Mouse (Mus musculus) hindbrain, postnatal 0 days (tissue): ENCODE measurements around the gene Calb2. TPM values are rescaled to one million over a fixed set of nuclear protein-coding genes. Genes with fewer than 3 reads are reported as not detected.
A peak's percentile ranks its signal among the peaks of the same experiment; 100 is the strongest.

Source experiments
- ATAC-seq: fragments of 200-750 bp; cut with Nextera tagmentation; 2 replicates; pipeline ENCODE4 v1.8.0; 2017; ENCODE audit warnings: mild to moderate bottlenecking, moderate TSS enrichment, moderate library complexity
- DNase-seq: peaks from one replicate; pipeline ENCODE4 v3.0.0-alpha.2; 2015; ENCODE audit warnings: low spot score
- H3K27ac ChIP-seq: fragments of 300-500 bp; sonication (generic); 2 replicates; pipeline ENCODE4 v1.5.1; 2014; ENCODE audit warnings: mild to moderate bottlenecking
- H3K27me3 ChIP-seq: fragments of 300-500 bp; sonication (generic); 2 replicates; pipeline ENCODE4 v1.6.1; 2014; ENCODE audit warnings: low read length, mixed read lengths; ENCODE audit not compliant: insufficient read depth
- H3K36me3 ChIP-seq: fragments of 300-500 bp; sonication (generic); 2 replicates; pipeline ENCODE4 v1.6.1; 2014; ENCODE audit warnings: low read length, mixed read lengths; ENCODE audit not compliant: insufficient read depth
- H3K4me1 ChIP-seq: fragments of 300-500 bp; sonication (generic); 2 replicates; pipeline ENCODE4 v1.6.1; 2014; ENCODE audit warnings: antibody characterized with exemption, low read length, mixed read lengths; ENCODE audit not compliant: insufficient read depth
- H3K4me2 ChIP-seq: fragments of 300-500 bp; sonication (generic); 2 replicates; pipeline ENCODE4 v1.6.1; 2014; ENCODE audit warnings: low read depth, mild to moderate bottlenecking, low read length, moderate library complexity, mixed read lengths
- H3K4me3 ChIP-seq: fragments of 300-500 bp; sonication (generic); 2 replicates; pipeline ENCODE4 v1.5.1; 2014; ENCODE audit warnings: low read length
- H3K9ac ChIP-seq: fragments of 300-500 bp; sonication (generic); replicated peaks from 2 replicates; pipeline ENCODE4 v1.6.1; 2014; ENCODE audit warnings: mild to moderate bottlenecking, low read length, moderate library complexity, mixed read lengths
- H3K9me3 ChIP-seq: fragments of 300-500 bp; sonication (generic); 2 replicates; pipeline ENCODE4 v1.6.1; 2016; ENCODE audit warnings: low read length, mixed read lengths
- CTCF ChIP-seq: IDR thresholded peaks from 2 replicates; pipeline ENCODE4 v1.5.1; 2016; ENCODE audit warnings: antibody characterized with exemption, control low read depth, low read depth
- WGBS: fragments of 180-500 bp; shearing (Covaris S2); extraction: QIAGEN DNeasy Blood & Tissue Kit; methylation state at CpG from one replicate; pipeline ENCODE4 v1.1.7; 2014; 5-methylcytosine and 5-hydroxymethylcytosine counted together
- polyA plus RNA-seq: library from polyadenylated mRNA; unstranded; fragments of >200 nt; fragmentation: Nextera tagmentation; extraction: Ambion mirVana; gene quantifications from 2 replicates; pipeline ENCODE4 v1.2.1, GENCODE M21; 2015
- total RNA-seq: library from RNA; depleted of rRNA; stranded (reverse); fragments of >200 nt; gene quantifications from 2 replicates; pipeline ENCODE4 v1.2.3, GENCODE M21; 2014; rRNA removed

Calb2 gene
- total RNA-seq = 50.8 and 66.2 TPM in 2 replicates
- 166 and 168 TPM in 2 replicates for polyA plus RNA-seq

DNA sequence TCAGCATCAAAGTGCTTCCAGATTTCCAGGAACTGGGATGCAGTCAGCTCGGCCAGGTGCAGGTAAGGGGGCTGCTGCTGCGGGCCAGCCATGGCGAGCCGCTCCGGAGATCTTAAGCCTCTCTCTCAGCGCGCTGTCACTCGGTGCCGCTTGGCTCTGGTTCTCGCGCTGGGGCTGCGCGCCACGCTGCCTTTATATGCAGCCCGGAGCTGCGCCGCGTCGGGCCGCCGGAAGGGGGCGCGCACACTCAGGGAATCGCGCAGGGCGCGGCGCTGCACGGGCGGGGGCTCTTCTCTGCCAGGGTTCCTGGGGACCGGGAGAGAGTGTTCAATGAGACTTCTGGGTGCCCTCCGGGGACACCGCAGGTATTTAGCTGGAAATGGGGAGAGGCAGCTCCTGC, at the start of gene Calb2:
Gene Calb2 (minus strand): TSS at position 165 of the 400 bp plus-strand sequence.
- peak; percentile 70 for TF ChIP-seq CTCF
- no peak within 1 kb of the TSS; the same call in 1 of the 2 replicates for H3K9ac ChIP-seq
- ATAC-seq (peak; percentile 94), DNase-seq (peak; percentile 90)
- no peak within 1 kb of the TSS for H3K27ac ChIP-seq
- H3K27me3 ChIP-seq = no peaks in the 10 kb centered on the region
- 2% methylated on average over 33 of the region's 33 CpGs for WGBS
- H3K36me3 ChIP-seq = no peaks in the 10 kb centered on the region
- no peaks in the 10 kb centered on the region for H3K9me3 ChIP-seq
- H3K4me2 ChIP-seq = peak within 1 kb of the TSS; percentile 59
- no peaks in the 10 kb centered on the region for H3K4me1 ChIP-seq
- H3K4me3 ChIP-seq = peak within 1 kb of the TSS; percentile 30

DNA sequence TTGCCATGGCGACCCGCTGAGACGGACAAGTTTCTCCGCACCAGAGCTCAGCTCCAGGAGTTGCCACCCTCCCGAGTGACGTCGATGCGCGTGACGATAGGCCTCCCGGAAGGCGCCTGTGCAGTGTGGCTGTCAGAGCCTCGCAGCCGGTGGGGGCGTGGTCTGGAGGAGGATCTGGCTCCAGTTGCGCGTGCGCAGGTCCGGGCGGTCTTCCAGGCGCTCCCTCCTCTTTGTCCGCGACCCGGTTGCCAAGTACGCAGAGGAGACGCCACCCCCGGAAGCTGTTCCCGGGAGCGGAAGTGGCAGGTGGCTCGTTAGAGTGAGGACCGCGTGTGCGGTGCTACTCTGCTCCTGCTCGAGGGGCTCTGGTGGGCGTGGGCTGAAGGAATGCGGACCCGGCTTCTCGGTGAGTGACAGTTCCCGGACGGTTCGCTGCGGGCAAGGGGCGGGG, 49.7 kb upstream of the Calb2 start:
- Histone ChIP-seq H3K4me2 (peak overlapping the region; percentile 83), H3K27ac (peak overlapping the region; percentile 74), H3K36me3 (peaks cover 19% of the 10 kb centered on the region), H3K4me3 (peak overlapping the region; percentile 50), H3K9me3 (no peaks in the 10 kb centered on the region), H3K9ac (peak overlapping the region; percentile 44), H3K4me1 (peaks cover 8% of the 10 kb centered on the region), H3K27me3 (no peaks in the 10 kb centered on the region)
- DNase-seq = peak; percentile 100
- no peak for TF ChIP-seq CTCF
- ATAC-seq = peak; percentile 100
- WGBS = under 1% methylated on average over 41 of the region's 43 CpGs

DNA sequence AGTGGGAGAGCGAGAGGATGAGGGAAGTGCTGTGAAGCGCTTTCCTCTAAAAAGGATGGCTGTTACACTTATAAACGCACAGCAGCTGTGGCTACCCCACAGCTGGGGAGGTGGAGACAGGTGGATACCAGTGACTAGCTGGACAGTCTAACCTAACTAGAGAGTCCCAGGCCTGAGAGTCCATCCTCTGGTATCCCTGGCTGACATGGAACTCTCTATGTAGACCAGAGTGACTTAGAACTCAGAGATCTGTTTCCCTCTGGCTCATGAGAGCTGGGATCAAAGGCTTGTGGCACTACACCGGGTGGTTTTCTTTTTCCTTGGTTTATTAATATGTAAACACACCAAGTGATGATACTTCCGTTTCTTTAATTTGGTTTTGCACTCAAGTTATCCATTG, 49.2 kb upstream of the Calb2 start:
- WGBS = 34% methylated on average over 5 of the region's 5 CpGs
- Histone ChIP-seq H3K27me3 (no peaks in the 10 kb centered on the region), H3K4me3 (peak overlapping the region; percentile 50), H3K9me3 (no peaks in the 10 kb centered on the region), H3K36me3 (peaks cover 14% of the 10 kb centered on the region), H3K9ac (peak overlapping the region; percentile 33; the same call in 1 of the 2 replicates), H3K4me1 (peaks cover 8% of the 10 kb centered on the region), H3K27ac (peak overlapping the region; percentile 74), H3K4me2 (peak overlapping the region; percentile 83)
- no peak for TF ChIP-seq CTCF
- no peak for DNase-seq
- ATAC-seq = peak; percentile 22

DNA sequence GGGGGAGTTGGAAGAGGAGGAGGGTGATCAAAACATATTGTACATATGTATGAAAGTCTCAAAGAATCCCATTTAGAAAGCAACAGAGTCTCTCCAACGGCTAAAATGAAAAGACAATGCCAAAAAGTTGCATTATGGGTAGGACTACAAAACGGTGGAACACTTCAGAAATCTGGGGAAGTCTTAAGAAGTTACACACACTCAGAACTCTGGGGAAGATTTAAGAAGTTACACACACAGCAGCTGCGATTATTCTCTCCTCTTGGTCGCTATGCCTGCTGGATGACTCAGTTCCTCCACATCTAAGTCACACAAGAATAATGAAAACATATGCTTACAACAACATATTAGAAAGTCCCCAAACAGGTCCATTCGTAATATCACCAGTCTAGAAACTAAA, 48.2 kb upstream of the Calb2 start:
- no peak for TF ChIP-seq CTCF
- WGBS = 80% methylated on average over 5 of the region's 5 CpGs

GRCm38 (mm10) chr8:110215365-110215764, 47.4 kb upstream of the Calb2 start, which contains the start of gene Cmtr2:
TSS of gene Cmtr2 (plus strand) at chr8:110215665.
- H3K27me3 ChIP-seq = no peaks in the 10 kb centered on the region
- no peaks in the 10 kb centered on the region for H3K36me3 ChIP-seq
- 74% methylated on average over 7 of the region's 7 CpGs for WGBS
- H3K4me1 ChIP-seq = peaks cover 8% of the 10 kb centered on the region
- TF ChIP-seq CTCF = no peak
- ATAC-seq (no peak), DNase-seq (no peak)
- H3K27ac ChIP-seq = no peak within 1 kb of the TSS
- no peaks in the 10 kb centered on the region for H3K9me3 ChIP-seq
- no peak within 1 kb of the TSS for H3K4me3 ChIP-seq
- H3K4me2 ChIP-seq = no peak within 1 kb of the TSS
- no peak within 1 kb of the TSS for H3K9ac ChIP-seq

More for the DNA sequence above, 48.2 kb upstream of the Calb2 start:
- H3K27me3 ChIP-seq = no peaks in the 10 kb centered on the region
- no peaks in the 10 kb centered on the region for H3K9me3 ChIP-seq
- DNase-seq (no peak), ATAC-seq (no peak)
- H3K4me3 ChIP-seq = no peak overlapping the region
- peaks cover 8% of the 10 kb centered on the region for H3K4me1 ChIP-seq
- H3K4me2 ChIP-seq = no peak overlapping the region
- no peak overlapping the region for H3K27ac ChIP-seq
- peaks cover 4% of the 10 kb centered on the region for H3K36me3 ChIP-seq
- H3K9ac ChIP-seq = no peak overlapping the region

DNA sequence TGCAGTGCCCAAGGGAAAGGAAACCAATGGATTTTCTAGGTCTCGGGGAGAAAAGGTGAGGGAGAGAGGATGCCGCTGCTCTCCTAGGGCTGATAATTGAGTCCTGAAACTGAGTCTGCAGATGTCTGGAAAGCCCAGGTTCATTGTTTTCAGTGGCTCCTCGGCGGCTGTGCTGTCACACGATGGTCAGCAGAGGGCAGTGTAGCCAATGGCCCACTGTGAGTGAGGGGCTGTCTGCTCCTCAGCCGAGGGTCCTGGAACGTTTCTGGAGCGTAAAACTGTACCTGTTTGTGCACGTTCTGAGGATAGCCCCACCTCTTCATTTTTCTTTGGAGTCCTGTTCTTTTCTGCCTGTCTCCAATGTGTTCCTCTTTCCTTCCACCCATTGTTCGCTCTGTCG, 33.8 kb upstream of the Calb2 start:
- no peak overlapping the region for H3K27ac ChIP-seq
- no peak overlapping the region for H3K4me2 ChIP-seq
- no peaks in the 10 kb centered on the region for H3K4me1 ChIP-seq
- DNase-seq (peak; percentile 57), ATAC-seq (no peak)
- H3K36me3 ChIP-seq = no peaks in the 10 kb centered on the region
- H3K4me3 ChIP-seq = no peak overlapping the region
- no peaks in the 10 kb centered on the region for H3K27me3 ChIP-seq
- 29% methylated on average over 11 of the region's 11 CpGs for WGBS
- TF ChIP-seq CTCF = peak; percentile 84
- no peak overlapping the region for H3K9ac ChIP-seq
- no peaks in the 10 kb centered on the region for H3K9me3 ChIP-seq

DNA sequence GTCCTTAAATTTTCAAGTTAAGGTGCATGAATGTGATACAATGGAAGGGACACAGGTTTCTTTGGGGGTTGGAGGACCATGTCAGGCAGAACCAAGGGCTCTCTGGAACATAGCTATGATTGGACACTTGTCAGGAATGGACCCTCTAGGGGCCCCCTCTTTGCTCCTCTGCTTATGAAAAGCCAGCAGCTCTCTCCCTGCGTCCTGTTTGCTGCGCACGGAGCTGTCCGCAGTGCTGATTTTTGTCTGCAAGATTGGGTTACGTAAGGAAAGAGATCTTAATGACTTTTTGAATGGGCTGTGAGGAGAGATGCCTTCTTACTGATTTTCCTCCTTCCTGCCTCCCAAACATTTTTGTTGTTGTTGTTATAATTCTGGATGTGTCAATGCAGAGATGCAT, 28.7 kb upstream of the Calb2 start:
- 6% methylated on average over 5 of the region's 5 CpGs for WGBS
- ATAC-seq = no peak; the same call in 1 of the 2 replicates
- peak; percentile 59 for DNase-seq

More for the DNA sequence above, 28.7 kb upstream of the Calb2 start:
- H3K9ac ChIP-seq = no peak overlapping the region
- H3K4me3 ChIP-seq = no peak overlapping the region
- no peaks in the 10 kb centered on the region for H3K4me1 ChIP-seq
- no peak for TF ChIP-seq CTCF
- H3K9me3 ChIP-seq = no peaks in the 10 kb centered on the region
- no peak overlapping the region for H3K4me2 ChIP-seq
- H3K27me3 ChIP-seq = no peaks in the 10 kb centered on the region
- no peak overlapping the region for H3K27ac ChIP-seq
- no peaks in the 10 kb centered on the region for H3K36me3 ChIP-seq
